22 mouse cellular contexts compared by ENCODE assay signal in genomic region chr9:122314942-122315341, GRCm38 (mm10). TPM values are rescaled to one million over a fixed set of nuclear protein-coding genes. Genes with fewer than 3 reads are reported as not detected.
DNase-seq lines count a peak whose midpoint lies in the region; ATAC-seq and TF ChIP-seq lines count a peak whose summit lies in the region.
"Had no signal": no experiment of that assay in that cellular context is flagged by ENCODE, and none has a peak within 500 bp of the region (broad histone marks: within the 10 kb centered on the region; RNA-seq: fewer than 3 reads in every experiment).

No protein-coding gene starts in this region.

- no peak overlapping the region for H3K4me3 ChIP-seq in ES-E14 (ENCODE audit: insufficient read depth in 1 of 2, low read depth in 1 of 2, low read length in 2 of 2, poor library complexity in 1 of 2, severe bottlenecking in 1 of 2)
- H3K4me3 ChIP-seq: embryonic facial prominence, embryonic 10.5 days; embryonic facial prominence, embryonic 12.5 days; forebrain, embryonic 13.5 days; forebrain, embryonic 15.5 days had no signal

- no peak for ATAC-seq in megakaryocyte, adult 5-6 weeks (ENCODE audit: poor library complexity, severe bottlenecking)
- ATAC-seq in monocyte, adult 5-6 weeks (replicated peaks; ENCODE audit: insufficient number of reproducible peaks, low FRiP score, low TSS enrichment, poor library complexity, severe bottlenecking) = no peak
- ATAC-seq: forebrain, embryonic 13.5 days; forebrain, embryonic 15.5 days; forebrain, postnatal 0 days; Patski had no signal

- in situ Hi-C loops in ES-E14 (cut with MboI; ENCODE audit: low sequenced_read_pairs in 2 of 2, unreplicated experiment in 2 of 2) = no loop called here

- DNase-seq in ES-CJ7 (ENCODE audit: low read depth, low spot score) = peak; percentile 54
- DNase-seq in ES-E14 (ENCODE audit: low read depth, low spot score) = no peak
- peak; percentile 92 for DNase-seq in R1 (ENCODE audit: low read depth, low spot score)
- DNase-seq in ZHBTc4 (ENCODE audit: low read depth, low spot score) = peak; percentile 88
- no peak for DNase-seq in cerebellum, adult 8-10 months
- no peak for DNase-seq in natural killer cell, adult 2 months (ENCODE audit: low spot score in 2 of 2)
- DNase-seq: adrenal gland, adult 2 months; adrenal gland, postnatal 10 days; adrenal gland, postnatal 25 days; cerebellum, adult 11 months; cerebellum, adult 18-20 months; cerebellum, adult 9-10 months; cerebellum, postnatal 10 days; cerebellum, postnatal 25 days; forebrain, postnatal 0 days had no signal

- peaks cover 0 to 6% of the 10 kb centered on the region in 2 experiments; a peak in 2 of 4 replicates for H3K4me1 ChIP-seq in ES-E14 (ENCODE audit: control insufficient read depth in 2 of 2, insufficient read depth in 2 of 2, low read length in 2 of 2, poor library complexity in 1 of 2)

- no peaks in the 10 kb centered on the region for H3K9me3 ChIP-seq in ES-E14 (ENCODE audit: control insufficient read depth, insufficient read depth, low read depth, low read length)
- H3K9me3 ChIP-seq: embryonic facial prominence, embryonic 10.5 days; embryonic facial prominence, embryonic 12.5 days; forebrain, embryonic 13.5 days; forebrain, embryonic 15.5 days had no signal

- no peaks in the 10 kb centered on the region for H3K36me3 ChIP-seq in ES-E14 (ENCODE audit: control insufficient read depth, insufficient read depth, low read length, poor library complexity, severe bottlenecking)
- H3K36me3 ChIP-seq: embryonic facial prominence, embryonic 10.5 days; embryonic facial prominence, embryonic 12.5 days; forebrain, embryonic 15.5 days had no signal

- no peak overlapping the region for H3K27ac ChIP-seq in ES-E14 (ENCODE audit: insufficient read depth, low read depth, low read length, poor library complexity, severe bottlenecking)
- H3K27ac ChIP-seq: embryonic facial prominence, embryonic 10.5 days; embryonic facial prominence, embryonic 12.5 days; forebrain, embryonic 13.5 days; forebrain, embryonic 15.5 days had no signal

- no peak overlapping the region for H3K9ac ChIP-seq in ES-E14 (ENCODE audit: insufficient read depth, low read depth, low read length, poor library complexity, severe bottlenecking)
- H3K9ac ChIP-seq: embryonic facial prominence, embryonic 12.5 days; forebrain, embryonic 13.5 days; forebrain, embryonic 15.5 days; forebrain, postnatal 0 days had no signal

TF ChIP-seq in ES-E14, 5 proteins besides CTCF, POLR2A, EP300 and RAD21:
- peak; percentile 44; the same call in 1 of the 2 replicates for TF ChIP-seq ZNF384 (IDR thresholded peaks at IDR 0.05; ENCODE audit: low read depth, low read length)
- TF ChIP-seq MAFK (IDR thresholded peaks at IDR 0.05; ENCODE audit: insufficient read depth, low read depth, low read length) = no peak
TF ChIP-seq in ES-E14: peak in this region for 1.

RNA-seq across cellular contexts. Expression of gene Ano10, which starts 20.7 kb away (rescaled TPM):
- total RNA-seq in ES-E14 (2012; rRNA removed) = 13.7 and 15.0 TPM in 2 replicates
- 33.1 and 40.9 TPM in 2 replicates for total RNA-seq in megakaryocyte, adult 5-6 weeks (2015)
- total RNA-seq in megakaryocyte, adult 5-6 weeks (2017) = 17.1 and 32.8 TPM in 2 replicates
- 8.6 to 15.9 TPM (median 11.1 TPM) in 3 replicates for total RNA-seq in monocyte, adult 5-6 weeks (2017)

RNA-seq across cellular contexts. Expression of gene Abhd5, which starts 36.5 kb away (rescaled TPM):
- 12.1 and 14.8 TPM in 2 replicates for total RNA-seq in ES-E14 (2012; rRNA removed)
- total RNA-seq in megakaryocyte, adult 5-6 weeks (2015) = 83.7 and 84.1 TPM in 2 replicates
- total RNA-seq in megakaryocyte, adult 5-6 weeks (2017) = 87.0 and 93.8 TPM in 2 replicates
- total RNA-seq in monocyte, adult 5-6 weeks (2017) = 22.1 to 40.9 TPM (median 27.3 TPM) in 3 replicates

Comparison
In these comparisons a context has a peak if more than half of its experiments do, and no peak if none do; other contexts are left out.
1. DNase-seq: peak in ES-CJ7 (single experiment), R1 (single experiment) and ZHBTc4 (single experiment); none in ES-E14 (single experiment), cerebellum, adult 8-10 months (single experiment) and natural killer cell, adult 2 months (0 of 2).